Mouse (Mus musculus) olfactory bulb, adult 2 months (tissue): ENCODE data around the gene Cacna2d2.

Experiments used
- CTCF ChIP-seq: fragments of 200-500 bp; IDR thresholded peaks from 2 replicates; pipeline ENCODE4 v1.5.1; 2012; ENCODE audit warnings: low read depth, mild to moderate bottlenecking, low read length, moderate library complexity; ENCODE audit not compliant: insufficient read depth
- POLR2A ChIP-seq: fragments of 200-500 bp; IDR thresholded peaks from 2 replicates; pipeline ENCODE4 v1.6.1; 2012; ENCODE audit warnings: mild to moderate bottlenecking, low read depth, low read length, moderate library complexity; ENCODE audit not compliant: insufficient read depth

DNA sequence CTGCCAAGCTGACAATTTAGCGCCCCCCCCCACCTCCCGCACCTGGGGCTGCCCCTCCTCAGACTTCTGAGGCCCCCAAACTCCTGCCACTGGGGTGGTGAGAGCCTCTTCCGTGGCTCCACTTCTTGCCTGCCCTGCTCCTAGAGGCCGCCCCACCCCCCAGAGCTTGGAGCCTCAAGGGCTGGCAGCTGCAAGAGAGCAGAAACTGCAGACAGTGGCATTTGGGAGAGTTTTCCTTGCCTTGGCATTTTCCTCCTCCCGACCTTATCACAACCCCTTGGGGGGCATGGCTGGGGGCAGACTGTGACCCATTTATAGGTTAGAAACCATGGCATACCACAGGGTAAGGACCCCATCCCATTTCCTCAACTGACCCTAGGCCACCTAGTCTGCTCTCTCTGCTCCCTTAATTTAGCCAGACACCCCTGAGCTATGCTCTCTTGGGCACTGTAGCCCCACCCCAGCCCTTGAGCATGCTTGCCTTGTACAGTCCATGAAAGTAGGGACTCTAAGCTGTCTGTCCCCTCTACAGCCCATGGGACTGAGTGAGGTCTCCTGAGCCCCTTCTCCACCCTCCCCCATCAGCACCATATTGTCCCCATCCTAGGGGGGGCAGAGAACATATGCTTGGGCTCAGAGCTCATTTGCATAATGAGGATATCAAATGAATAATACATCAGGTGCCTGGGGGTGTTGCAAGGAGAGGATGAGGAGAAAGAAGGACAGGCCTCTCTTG is 29.2 kb downstream of the Cacna2d2 start:
- TF ChIP-seq CTCF: no peak
- no peak for TF ChIP-seq POLR2A
